Mouse (Mus musculus): ENCODE results near the gene Mndal. TPM values are rescaled to one million over a fixed set of nuclear protein-coding genes. Genes with fewer than 3 reads are reported as not detected.
"Not testable (repeated sequence)": the region's sequence is repeated elsewhere in the genome, so short reads cannot be mapped to it uniquely, and the experiment has no call there.

Gene Mndal
- total RNA-seq, 4 experiments from 2014 or later: 1.1 to 1.9 (median 1.7) TPM

DNA sequence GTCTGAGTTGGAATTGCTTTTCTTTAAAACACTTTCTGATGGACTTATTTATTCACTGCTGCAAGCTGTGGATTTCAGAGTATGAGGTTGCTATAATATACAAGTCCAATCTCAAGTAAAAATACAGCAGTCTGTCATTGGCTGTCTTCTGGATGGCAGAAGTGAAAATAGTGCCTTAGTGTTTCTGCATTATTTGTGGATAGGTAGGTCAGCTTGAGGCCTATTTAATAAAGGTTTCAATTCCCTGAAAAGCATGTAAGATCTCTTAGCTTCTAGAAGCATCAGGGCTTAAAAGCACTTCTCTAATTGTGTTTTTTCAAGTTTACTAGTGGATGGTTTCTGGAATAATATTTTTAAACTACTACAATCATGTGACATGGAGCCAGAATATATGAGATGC, 52.5 kb downstream of the Mndal start:
- DNase-seq (ENCODE audit: low spot score in 2 of 2): not testable (repeated sequence)

DNA sequence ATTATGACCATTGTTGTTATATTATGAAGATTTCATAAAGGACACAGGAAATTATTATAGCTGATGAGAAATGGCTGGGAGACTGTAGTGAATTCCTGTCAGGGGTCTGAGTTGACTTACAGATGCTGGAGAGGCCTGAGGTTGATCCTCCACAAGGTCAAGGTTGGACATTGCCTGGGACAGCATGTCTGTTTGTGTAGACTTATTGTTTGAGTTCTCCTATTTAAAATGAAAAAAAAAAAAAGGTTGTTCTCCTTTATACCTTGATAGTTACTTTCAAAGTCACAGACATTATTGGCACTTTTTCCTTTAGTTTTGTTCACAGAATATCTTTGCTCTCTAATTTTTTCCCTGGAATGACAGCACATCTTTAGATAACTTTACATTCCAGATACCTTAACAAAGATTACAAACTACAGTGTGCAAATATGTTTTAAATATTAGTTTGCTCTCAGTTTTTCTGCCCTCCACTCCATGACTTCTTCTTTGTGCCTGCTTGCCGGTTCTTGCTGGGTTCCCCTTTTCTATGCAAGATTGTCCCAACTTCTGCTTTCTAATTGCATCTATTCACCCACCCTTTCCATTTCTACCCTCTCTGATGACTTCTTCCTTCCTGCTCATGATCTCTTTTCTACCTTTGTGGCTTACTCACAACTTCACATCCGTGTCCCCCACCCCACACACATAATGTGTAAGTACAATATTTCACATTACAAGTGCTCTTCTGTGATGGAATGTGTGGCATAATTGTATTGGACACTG, 55.1 kb downstream of the Mndal start:
- DNase-seq (ENCODE audit: low spot score in 2 of 2): not testable (repeated sequence)

DNA sequence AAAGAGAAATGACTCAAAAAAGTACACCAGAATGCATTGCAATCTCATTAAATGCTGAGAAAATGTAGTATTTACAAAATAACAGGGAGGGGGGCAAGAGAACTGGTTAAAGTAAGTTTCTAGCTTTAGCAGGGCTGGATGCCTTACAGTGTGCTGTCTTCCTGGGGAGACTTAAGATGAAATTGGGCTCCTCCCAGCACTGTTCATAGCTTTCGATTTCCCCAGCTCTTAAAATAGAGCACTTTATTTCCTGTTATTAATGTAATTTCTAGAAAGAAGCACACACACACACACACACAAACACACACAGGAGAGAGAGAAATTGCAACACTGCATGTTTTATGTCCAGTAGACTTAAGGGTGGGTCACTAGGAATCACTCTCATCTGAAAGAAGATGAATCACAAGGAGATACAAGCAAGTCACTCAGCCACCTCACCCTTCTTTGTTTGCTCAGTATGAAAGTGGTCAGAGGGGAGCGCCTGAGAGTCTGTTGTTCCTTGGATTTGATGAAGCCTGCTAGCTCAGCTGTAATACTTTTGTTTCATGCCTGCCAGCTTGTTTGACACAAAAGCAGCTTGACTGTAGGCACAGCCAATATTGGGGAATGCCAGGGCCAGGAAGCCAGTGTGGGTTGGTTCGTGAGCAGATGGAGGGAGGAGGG, 62.2 kb downstream of the Mndal start:
- not testable (repeated sequence) for DNase-seq (ENCODE audit: low spot score in 2 of 2)

GRCm38 (mm10) chr1:173879225-173879987, 62.9 kb downstream of the Mndal start:
- DNase-seq (ENCODE audit: low spot score in 2 of 2): not testable (repeated sequence)

- DNase-seq (ENCODE audit: low spot score in 2 of 2): not testable (repeated sequence)
These were observed 64.0 kb downstream of the Mndal start for GRCm38 (mm10) chr1:173878264-173878663.

DNA sequence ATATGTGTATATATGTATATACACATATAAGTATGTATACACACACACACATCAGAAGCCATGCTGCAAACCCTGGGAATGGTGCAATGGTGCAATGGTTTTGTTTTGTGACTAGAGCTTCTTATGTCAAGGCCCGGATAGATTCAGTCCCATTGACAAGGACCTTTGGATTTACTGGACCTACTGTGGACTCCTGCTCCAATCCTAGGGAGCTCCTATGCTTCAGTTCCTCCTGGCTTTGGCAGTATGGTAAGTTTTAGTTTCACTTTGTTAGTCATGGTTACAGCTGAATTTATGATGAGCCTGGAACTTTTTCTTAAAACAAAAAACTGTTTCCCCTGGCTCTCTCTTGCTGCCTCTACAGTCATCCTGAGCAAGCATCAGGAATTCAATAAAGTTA, 65.2 kb downstream of the Mndal start:
- DNase-seq (ENCODE audit: low spot score in 2 of 2): not testable (repeated sequence)

DNA sequence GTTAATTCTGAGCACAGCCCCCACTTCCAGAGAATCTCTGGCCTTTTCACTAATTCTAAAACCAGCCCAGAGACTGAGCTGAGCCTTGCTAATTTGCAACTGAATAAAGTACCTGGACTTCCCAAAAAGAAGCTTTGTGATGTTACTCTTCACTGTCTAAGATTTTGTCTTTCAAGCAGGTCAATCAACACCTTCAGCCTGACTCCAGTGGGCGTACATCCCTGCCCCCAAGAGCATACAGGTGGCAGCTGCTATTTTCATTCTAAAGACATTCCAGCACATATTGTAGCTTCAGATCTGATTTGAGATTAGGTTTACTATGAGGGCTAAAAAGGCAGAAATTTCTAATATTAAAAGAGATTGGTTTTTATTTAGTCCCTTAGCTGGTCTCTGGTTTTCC, 73.7 kb downstream of the Mndal start:
- DNase-seq (ENCODE audit: low spot score in 2 of 2): not testable (repeated sequence)

DNA sequence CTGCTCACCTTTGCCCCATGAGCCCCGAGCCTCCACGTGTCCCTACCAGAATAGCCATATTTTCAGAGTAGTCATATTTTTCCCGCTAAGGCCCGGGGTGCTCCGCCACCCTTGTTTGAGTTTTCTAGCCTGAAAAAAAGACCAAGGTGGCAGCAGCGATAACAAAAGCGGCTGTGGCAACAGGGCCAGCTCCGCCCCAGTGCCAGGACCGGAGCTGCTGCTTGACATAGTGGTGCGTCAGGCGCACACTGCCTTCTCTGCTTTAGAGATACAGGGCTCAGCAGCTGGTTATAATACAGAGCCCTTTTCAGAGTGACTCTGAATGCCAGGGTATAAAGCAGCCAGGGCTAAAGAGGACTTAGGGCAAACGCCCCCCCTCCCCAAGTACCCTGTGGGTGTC, 75.8 kb downstream of the Mndal start:
- DNase-seq (ENCODE audit: low spot score in 2 of 2): no peak

DNA sequence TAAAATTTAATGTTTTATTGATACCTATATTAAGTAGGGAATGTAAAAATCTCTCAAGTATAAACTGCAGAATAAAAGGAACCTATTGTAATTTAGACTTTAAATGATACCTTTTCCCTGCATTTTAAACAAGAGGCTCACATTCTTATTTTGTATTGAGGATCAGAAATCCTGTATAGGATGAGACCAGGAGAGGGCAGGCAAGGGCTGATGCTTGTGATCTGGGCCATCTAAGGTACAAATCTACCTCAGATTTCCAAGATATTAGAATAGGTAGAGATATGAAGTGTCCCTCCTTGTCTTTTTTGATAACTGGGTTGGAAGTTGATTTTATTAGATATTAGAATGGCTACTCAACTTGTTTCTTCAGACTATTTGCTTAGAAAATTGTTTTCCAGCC, 88.6 kb downstream of the Mndal start:
- not testable (repeated sequence) for DNase-seq (ENCODE audit: low spot score in 2 of 2)

DNA sequence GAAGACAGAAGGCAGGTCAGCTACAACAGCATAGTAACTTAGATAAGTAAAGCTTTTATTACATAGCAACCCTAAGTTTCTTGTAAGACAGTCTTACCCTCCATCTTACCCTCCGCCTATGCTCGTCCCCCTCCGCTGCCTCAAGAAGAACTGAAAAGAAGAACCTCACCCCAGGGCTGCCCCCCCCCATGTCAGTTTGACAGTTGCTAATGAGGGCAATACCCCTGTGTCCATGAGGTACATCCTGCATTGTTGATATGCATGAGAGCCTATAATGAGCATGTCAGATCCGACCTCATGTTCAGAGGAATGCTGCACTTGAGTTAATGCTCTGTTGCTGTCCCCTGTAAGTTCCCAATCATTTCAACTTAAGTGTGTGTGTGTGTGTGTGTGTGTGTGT, 89.4 kb downstream of the Mndal start:
- DNase-seq (ENCODE audit: low spot score in 2 of 2): not testable (repeated sequence)

GRCm38 (mm10) chr1:173846193-173846592, 96.1 kb downstream of the Mndal start:
- DNase-seq (ENCODE audit: low spot score in 2 of 2): not testable (repeated sequence)

DNA sequence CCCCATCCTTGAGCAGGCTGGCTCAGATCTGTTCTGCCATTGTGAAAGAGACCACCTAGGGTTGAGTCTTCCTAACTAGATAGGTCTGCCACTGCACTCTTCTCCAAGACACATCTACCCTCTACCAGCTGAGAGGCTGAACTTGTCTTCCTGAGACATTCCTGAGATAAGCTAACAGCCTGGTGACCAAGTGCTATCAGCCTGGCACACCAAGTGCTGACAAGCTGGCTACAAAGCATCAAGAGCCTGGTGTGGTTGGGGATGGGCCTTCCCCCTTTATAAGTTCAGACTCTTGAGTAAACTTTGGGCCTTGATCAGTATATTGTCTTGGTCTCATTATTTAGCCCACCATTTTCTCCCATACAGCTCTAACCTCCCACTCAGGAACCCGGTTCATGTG, 97.5 kb downstream of the Mndal start:
- no peak for DNase-seq (ENCODE audit: low spot score in 2 of 2)

- not testable (repeated sequence) for DNase-seq (ENCODE audit: low spot score in 2 of 2)
These were observed 120.8 kb downstream of the Mndal start for GRCm38 (mm10) chr1:173821481-173821803.

DNA sequence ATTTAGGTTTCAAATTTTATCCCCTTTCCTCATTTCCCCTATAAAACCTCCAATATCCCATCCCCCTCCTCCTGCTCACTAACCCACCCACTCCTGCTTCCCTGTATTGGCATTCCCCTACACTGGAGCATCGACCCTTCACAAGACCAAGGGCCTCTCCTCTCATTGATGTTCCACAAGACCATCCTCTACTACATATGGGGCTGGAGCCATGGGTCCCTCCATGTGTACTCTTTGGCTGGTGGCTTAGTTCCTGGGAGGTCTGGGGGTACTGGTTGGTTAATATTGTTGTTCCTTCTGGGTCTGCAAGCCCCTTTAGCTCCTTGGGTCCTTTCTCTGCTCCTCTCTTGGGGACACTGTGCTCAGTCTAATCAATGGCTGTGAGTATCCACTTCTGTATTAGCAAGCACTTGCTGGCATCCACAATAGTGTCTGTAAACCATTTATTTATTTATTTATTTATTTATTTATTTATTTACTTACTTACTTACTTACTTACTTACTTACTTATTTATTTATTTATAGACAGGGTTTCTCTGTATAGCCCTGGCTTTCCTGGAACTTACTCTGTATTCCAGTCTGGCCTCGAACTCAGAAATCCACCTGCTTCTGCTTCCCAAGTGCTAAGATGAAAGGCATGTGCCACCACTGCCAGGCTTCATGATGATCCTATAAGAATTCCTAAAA, 121.4 kb downstream of the Mndal start:
- DNase-seq (ENCODE audit: low spot score in 2 of 2): not testable (repeated sequence)

DNA sequence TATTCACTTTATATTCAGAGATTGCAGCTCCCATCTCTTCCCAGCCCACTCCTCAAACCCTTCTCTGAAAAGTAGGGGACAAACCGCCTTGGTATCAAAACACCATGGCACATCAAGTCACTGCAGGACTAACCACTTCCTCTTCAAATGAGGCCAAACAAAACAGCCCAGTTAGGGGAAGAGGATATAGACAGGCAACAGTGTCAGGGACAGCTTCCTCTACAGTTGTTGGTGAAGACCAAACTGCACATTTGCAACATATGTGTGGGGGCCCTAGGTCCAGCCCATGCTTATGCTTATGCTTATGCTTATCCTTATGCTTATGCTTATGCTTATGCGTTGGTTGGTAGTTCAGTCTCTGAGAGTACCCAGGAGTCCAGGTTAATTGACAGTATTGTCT, 133.0 kb downstream of the Mndal start:
- DNase-seq (ENCODE audit: low spot score in 2 of 2): not testable (repeated sequence)

GRCm38 (mm10) chr1:173802689-173803281, 139.5 kb downstream of the Mndal start:
- not testable (repeated sequence) for DNase-seq (ENCODE audit: low spot score in 2 of 2)

DNA sequence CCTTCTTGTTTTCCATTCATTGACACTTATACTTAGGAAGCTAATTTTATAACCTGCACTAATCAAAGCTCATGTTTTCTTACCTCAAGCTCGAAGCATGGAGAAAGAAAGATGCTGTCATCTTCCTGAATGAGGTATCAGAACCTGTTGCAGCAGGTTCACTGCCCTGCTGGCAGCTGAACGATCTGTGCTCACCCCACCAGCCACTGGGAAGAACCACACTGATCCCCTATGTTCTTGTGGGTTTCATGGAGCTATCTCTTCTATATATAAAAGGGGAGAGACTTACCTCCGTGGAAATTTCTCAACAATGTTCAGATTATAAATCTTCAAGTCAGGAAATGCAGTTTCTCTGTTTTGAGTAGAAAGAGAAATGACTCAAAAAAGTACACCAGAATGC, 140.1 kb downstream of the Mndal start:
- not testable (repeated sequence) for DNase-seq (ENCODE audit: low spot score in 2 of 2)

- DNase-seq (ENCODE audit: low spot score in 2 of 2): not testable (repeated sequence)
These were observed 140.5 kb downstream of the Mndal start for GRCm38 (mm10) chr1:173801791-173802190.
